Mouse (Mus musculus) CH12.LX (cell line): ENCODE results near the gene Krt83.

Source experiments
- BHLHE40 ChIP-seq: IDR thresholded peaks from 2 replicates; pipeline ENCODE4 v1.6.1; 2011; ENCODE audit warnings: mild to moderate bottlenecking, low read depth, low read length, improper control_type of control experiment
- CHD1 ChIP-seq: IDR thresholded peaks from 2 replicates; pipeline ENCODE4 v1.6.1; 2012; ENCODE audit warnings: low read depth, low read length, improper control_type of control experiment, inconsistent platforms
- CTCF ChIP-seq, 2 experiments: IDR thresholded peaks in 1 of 2; conservative IDR thresholded peaks in 1 of 2; 2 replicates each; pipeline ENCODE4 v1.5.1; 2011 to 2012; ENCODE audit warnings: low read depth in 2 of 2, low read length in 2 of 2, improper control_type of control experiment in 1 of 2, inconsistent platforms in 1 of 2, mild to moderate bottlenecking in 1 of 2, moderate library complexity in 1 of 2
- ELF1 ChIP-seq: IDR thresholded peaks from 2 replicates; pipeline ENCODE4 v1.6.1; 2014; ENCODE audit warnings: low read depth, mild to moderate bottlenecking, inconsistent platforms, low read length, improper control_type of control experiment
- EP300 ChIP-seq: IDR thresholded peaks from 2 replicates; pipeline ENCODE4 v1.6.1; 2011; ENCODE audit warnings: low read length, improper control_type of control experiment
- IRF4 ChIP-seq: IDR thresholded peaks from 2 replicates; pipeline ENCODE4 v1.6.1; 2014; ENCODE audit warnings: low read depth, mild to moderate bottlenecking, inconsistent platforms, low read length, improper control_type of control experiment
- MYC ChIP-seq: IDR thresholded peaks from 2 replicates; pipeline ENCODE4 v1.6.1; 2011; ENCODE audit warnings: low read depth, mild to moderate bottlenecking, improper control_type of control experiment, low read length
- NELFE ChIP-seq: IDR thresholded peaks from 2 replicates; pipeline ENCODE4 v1.6.1; 2011; ENCODE audit warnings: low read depth, low read length, improper control_type of control experiment
- NRF1 ChIP-seq: IDR thresholded peaks from 2 replicates; pipeline ENCODE4 v1.6.1; 2014; ENCODE audit warnings: low read depth, mild to moderate bottlenecking, inconsistent platforms, low read length, improper control_type of control experiment, moderate library complexity
- POLR2A ChIP-seq: IDR thresholded peaks from 2 replicates; pipeline ENCODE4 v1.6.1; 2011; ENCODE audit warnings: low read depth, mild to moderate bottlenecking, improper control_type of control experiment, low read length
- UBTF ChIP-seq: IDR thresholded peaks from 2 replicates; pipeline ENCODE4 v1.6.1; 2012; ENCODE audit warnings: low read depth, mild to moderate bottlenecking, inconsistent platforms, low read length, improper control_type of control experiment, moderate library complexity
- USF1 ChIP-seq: IDR thresholded peaks from 2 replicates; pipeline ENCODE4 v1.6.1; 2014; ENCODE audit warnings: low read depth, mild to moderate bottlenecking, inconsistent platforms, low read length, improper control_type of control experiment
- ZNF384 ChIP-seq: IDR thresholded peaks from 2 replicates; pipeline ENCODE4 v1.6.1; 2012; ENCODE audit warnings: low read depth, low read length, improper control_type of control experiment, inconsistent platforms

- TF ChIP-seq IRF4 (no peak), POLR2A (no peak), CTCF (conservative IDR thresholded peaks at IDR 0.05 in 1 of 2, IDR thresholded peaks at IDR 0.05 in 1 of 2; ENCODE audit: low read depth in 2 of 2, low read length in 2 of 2) (no peak), ZNF384 (no peak), EP300 (no peak), NELFE (no peak), BHLHE40 (no peak), USF1 (no peak), MYC (no peak), NRF1 (no peak), UBTF (no peak), CHD1 (no peak), ELF1 (no peak)
Observed at GRCm38 (mm10) chr15:101458361-101458930, 32.9 kb downstream of the Krt83 start.
